Mouse (Mus musculus) forebrain, embryonic 15.5 days (tissue): ENCODE measurements around the gene Pip4k2b. TPM values are rescaled to one million over a fixed set of nuclear protein-coding genes. Genes with fewer than 3 reads are reported as not detected.

ENCODE experiments used
- ATAC-seq: fragments of 200-750 bp; cut with Nextera tagmentation; replicated peaks from 2 replicates; pipeline ENCODE4 v1.8.0; 2017; ENCODE audit warnings: mild to moderate bottlenecking, moderate TSS enrichment, moderate library complexity
- H3K27ac ChIP-seq: fragments of 300-500 bp; sonication (generic); replicated peaks from 2 replicates; pipeline ENCODE4 v1.5.1; 2015; ENCODE audit warnings: mild to moderate bottlenecking, inconsistent platforms
- H3K27me3 ChIP-seq: fragments of 300-500 bp; sonication (generic); 2 replicates; pipeline ENCODE4 v1.6.1; 2015; ENCODE audit warnings: inconsistent platforms
- H3K36me3 ChIP-seq: fragments of 300-500 bp; sonication (generic); 2 replicates; pipeline ENCODE4 v1.6.1; 2015; ENCODE audit warnings: mild to moderate bottlenecking, inconsistent platforms
- H3K4me1 ChIP-seq: fragments of 300-500 bp; sonication (generic); 2 replicates; pipeline ENCODE4 v1.6.1; 2015; ENCODE audit warnings: inconsistent platforms
- H3K4me2 ChIP-seq: fragments of 300-500 bp; sonication (generic); replicated peaks from 2 replicates; pipeline ENCODE4 v1.6.1; 2015; ENCODE audit warnings: mild to moderate bottlenecking, inconsistent platforms
- H3K4me3 ChIP-seq: fragments of 300-500 bp; sonication (generic); 2 replicates; pipeline ENCODE4 v1.5.1; 2015; ENCODE audit warnings: mild to moderate bottlenecking, inconsistent platforms
- H3K9ac ChIP-seq: fragments of 300-500 bp; sonication (generic); replicated peaks from 2 replicates; pipeline ENCODE4 v1.6.1; 2015; ENCODE audit warnings: mild to moderate bottlenecking, inconsistent platforms
- H3K9me3 ChIP-seq: fragments of 300-500 bp; sonication (generic); 2 replicates; pipeline ENCODE4 v1.6.1; 2016; ENCODE audit warnings: inconsistent platforms
- WGBS: fragments of 180-500 bp; shearing (Covaris S2); methylation state at CpG from one replicate; pipeline ENCODE4 v1.1.7; 2015; ENCODE audit warnings: mixed read lengths; 5-methylcytosine and 5-hydroxymethylcytosine counted together
- polyA plus RNA-seq: library from polyadenylated mRNA; unstranded; fragments of >200 nt; fragmentation: Nextera tagmentation; extraction: Ambion mirVana; gene quantifications from 2 replicates; pipeline ENCODE4 v1.2.1, GENCODE M21; 2015

Pip4k2b gene
- polyA plus RNA-seq, 1 experiment from 2014 or later: 4.8 TPM

DNA sequence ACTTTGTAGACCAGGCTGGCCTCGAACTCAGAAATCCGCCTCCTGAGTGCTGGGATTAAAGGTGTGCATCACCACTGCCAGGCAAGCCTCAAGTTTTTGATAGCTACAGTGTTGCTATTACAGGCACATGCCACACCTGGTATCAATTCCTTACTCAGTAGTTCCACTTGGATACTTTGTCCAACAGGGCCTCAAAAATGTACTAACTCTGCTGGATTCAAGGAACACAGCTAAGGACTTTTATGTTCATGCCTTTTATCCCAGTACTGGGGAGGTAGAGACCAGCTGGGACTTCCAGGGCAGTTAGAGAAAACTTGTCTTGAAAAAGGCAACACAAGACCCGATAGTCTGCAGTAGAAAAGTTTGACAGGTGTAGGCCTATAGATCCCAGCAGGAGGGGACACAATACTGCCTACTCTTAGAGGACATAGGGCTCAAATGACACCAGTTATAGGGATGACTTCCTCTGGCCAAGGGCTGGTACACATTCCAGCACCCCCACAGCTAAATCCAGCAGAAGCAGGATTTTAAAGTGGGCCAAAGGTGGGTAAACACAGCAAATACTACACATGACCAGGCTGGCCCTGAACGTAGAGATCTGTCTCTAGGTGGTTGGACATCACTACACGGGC is 32.1 kb upstream of the Pip4k2b start:
- WGBS: 60% methylated on average over 5 of the region's 5 CpGs
- no peak overlapping the region for H3K9ac ChIP-seq
- no peak for ATAC-seq
- H3K27me3 ChIP-seq: no peaks in the 10 kb centered on the region
- no peak overlapping the region for H3K27ac ChIP-seq
- peaks cover 23% of the 10 kb centered on the region for H3K4me1 ChIP-seq
- H3K9me3 ChIP-seq: no peaks in the 10 kb centered on the region
- peaks cover 52% of the 10 kb centered on the region for H3K36me3 ChIP-seq
- no peak overlapping the region for H3K4me3 ChIP-seq
- no peak overlapping the region for H3K4me2 ChIP-seq

DNA sequence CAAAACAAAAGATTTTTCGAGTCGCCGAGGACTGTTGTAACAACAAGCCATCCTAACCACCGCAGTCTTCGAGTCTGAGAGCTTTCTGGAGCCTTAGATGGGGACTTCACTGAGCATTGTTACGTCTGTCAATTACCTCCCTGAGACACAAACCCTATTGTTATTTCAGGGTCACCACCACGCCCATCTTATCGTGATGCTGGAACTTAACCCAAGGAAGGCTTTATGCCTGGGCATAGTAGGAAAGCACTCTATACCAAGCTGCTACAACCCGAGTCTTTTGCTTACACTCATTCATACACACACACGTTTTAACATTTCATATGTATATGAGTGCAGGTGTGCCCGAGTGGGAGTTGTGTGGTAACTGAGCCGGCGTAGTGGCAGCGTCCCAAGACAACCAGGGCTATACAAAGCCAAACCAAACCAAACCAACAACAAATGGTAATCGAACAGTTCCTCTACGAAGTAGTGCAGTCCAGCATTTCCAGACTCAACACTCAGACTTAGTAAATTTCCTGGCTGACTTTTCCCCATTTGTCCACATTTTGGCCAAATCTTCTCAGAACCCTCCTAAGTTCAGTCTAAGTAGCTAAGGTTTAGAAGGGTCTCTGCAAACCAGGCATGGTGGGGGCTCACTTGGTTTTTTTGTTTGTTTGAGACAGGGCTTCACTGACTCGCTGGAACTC is 31.4 kb upstream of the Pip4k2b start, which contains the start of gene 1700001P01Rik:
Gene 1700001P01Rik (minus strand): TSS at position 111 of the 689 bp plus-strand sequence.
- no peak within 1 kb of the TSS for H3K4me3 ChIP-seq
- no peak within 1 kb of the TSS for H3K27ac ChIP-seq
- 42% methylated on average over 17 of the region's 17 CpGs for WGBS
- H3K9me3 ChIP-seq: no peaks in the 10 kb centered on the region
- peaks cover 19% of the 10 kb centered on the region for H3K4me1 ChIP-seq
- ATAC-seq: no peak
- H3K27me3 ChIP-seq: no peaks in the 10 kb centered on the region
- H3K9ac ChIP-seq: no peak within 1 kb of the TSS
- H3K36me3 ChIP-seq: peaks cover 52% of the 10 kb centered on the region
- no peak within 1 kb of the TSS for H3K4me2 ChIP-seq

DNA sequence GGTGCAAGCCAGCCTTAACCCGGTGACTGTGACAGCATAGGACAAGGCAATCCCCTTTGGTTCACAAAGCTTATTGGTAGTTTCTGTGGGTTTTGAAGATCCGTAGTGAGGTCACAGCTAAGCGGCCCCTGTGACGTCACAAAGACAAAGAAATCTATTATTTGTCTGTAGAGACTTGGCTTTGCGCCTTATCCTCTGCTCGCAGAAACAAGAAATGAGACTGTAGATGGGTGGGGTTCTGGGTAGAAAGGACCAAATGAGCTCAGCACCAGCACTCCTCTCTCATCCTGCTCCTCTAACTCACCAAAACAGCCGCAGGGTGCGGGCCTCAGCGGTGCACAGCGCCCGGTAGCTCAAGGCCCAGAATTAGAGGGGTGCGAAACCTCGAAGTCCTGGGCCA is 30.7 kb upstream of the Pip4k2b start:
- 75% methylated on average over 13 of the region's 13 CpGs for WGBS
- no peak overlapping the region for H3K27ac ChIP-seq
- no peak overlapping the region for H3K4me2 ChIP-seq
- no peak for ATAC-seq
- H3K4me3 ChIP-seq: no peak overlapping the region
- no peaks in the 10 kb centered on the region for H3K27me3 ChIP-seq
- peaks cover 46% of the 10 kb centered on the region for H3K36me3 ChIP-seq
- H3K4me1 ChIP-seq: peaks cover 11% of the 10 kb centered on the region
- no peaks in the 10 kb centered on the region for H3K9me3 ChIP-seq
- no peak overlapping the region for H3K9ac ChIP-seq

DNA sequence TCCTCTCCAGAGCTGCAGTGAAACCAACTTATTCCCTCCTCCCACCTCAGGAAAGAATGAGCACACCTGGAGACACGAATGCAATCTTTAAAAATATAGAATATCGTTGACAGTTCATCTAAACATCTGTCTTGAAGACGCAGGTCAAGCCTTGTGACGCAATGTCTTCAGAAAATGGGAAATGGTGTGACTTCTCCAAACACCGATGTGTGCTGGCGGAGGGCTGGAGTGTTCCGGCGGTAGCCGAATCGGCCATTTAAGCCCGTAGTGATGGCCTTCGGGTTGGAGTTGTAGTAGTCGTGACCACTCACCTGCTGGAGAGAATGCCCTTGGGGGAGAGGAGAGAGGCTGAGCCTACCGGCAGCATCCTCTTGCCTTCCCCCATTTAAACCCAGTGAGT is 26.9 kb upstream of the Pip4k2b start:
- Histone ChIP-seq H3K9ac (no peak overlapping the region), H3K4me2 (no peak overlapping the region), H3K4me1 (peaks cover 5% of the 10 kb centered on the region), H3K27me3 (no peaks in the 10 kb centered on the region), H3K36me3 (peaks cover 11% of the 10 kb centered on the region), H3K9me3 (no peaks in the 10 kb centered on the region), H3K4me3 (no peak overlapping the region), H3K27ac (no peak overlapping the region)
- no peak for ATAC-seq
- 82% methylated on average over 14 of the region's 14 CpGs for WGBS

DNA sequence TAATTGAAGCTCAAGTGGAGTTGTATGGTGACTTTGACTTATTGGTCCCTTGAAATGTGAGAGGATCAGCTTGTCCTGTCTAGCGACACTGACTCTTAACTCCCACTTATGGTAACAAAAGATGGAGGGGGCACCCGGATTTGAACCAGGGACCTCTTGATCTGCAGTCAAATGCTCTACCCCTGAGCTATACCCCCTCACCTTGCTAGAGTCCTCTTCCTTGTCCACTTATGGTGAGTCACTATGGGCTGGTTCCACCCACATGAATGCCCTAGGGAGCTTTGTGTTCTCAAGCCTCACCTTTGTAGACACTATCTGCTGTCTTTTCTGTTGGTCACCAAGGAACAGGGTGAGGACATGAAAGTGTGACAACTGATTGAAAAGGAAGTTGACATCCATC is 25.2 kb upstream of the Pip4k2b start:
- H3K36me3 ChIP-seq: no peaks in the 10 kb centered on the region
- H3K27me3 ChIP-seq: no peaks in the 10 kb centered on the region
- H3K4me3 ChIP-seq: no peak overlapping the region
- H3K4me1 ChIP-seq: peaks cover 18% of the 10 kb centered on the region
- WGBS: 36% methylated on average over 2 of the region's 2 CpGs
- no peak for ATAC-seq
- no peaks in the 10 kb centered on the region for H3K9me3 ChIP-seq
- no peak overlapping the region for H3K27ac ChIP-seq
- H3K4me2 ChIP-seq: no peak overlapping the region
- H3K9ac ChIP-seq: no peak overlapping the region

DNA sequence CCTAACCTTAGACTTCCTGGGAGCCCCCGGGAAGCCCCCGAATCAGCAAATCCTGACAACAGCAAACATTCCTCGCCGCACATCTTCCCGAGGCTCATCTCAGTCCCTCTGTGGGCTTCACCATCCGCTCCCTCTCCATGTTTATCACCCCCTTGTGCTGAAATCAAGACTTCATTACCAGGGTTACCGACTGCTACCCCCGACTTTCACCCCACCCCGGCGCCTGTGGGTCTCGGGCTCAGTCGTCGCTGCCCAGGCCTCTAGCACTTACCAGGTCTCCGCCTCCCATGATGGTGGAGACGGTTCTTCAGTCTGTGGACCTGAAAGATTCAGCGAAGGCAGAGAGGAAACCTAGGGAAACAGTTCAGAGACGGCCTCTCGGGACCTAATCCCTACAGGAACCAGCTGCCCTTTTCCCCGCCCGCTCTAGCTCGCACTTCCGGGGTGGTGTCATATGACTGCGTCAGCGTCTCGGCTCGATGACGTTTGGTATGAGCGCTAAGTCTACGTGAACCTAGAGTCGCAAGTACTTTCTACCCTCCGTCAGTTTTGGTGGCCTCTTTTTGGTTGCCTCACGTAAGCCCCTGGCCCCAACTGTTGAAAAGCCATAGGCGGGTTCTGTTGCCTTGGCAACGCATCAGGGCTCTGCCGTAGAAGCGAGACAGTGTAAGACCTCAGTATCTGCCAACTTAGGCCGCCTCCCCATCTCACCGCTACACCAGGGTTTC is 21.8 kb upstream of the Pip4k2b start, which contains the start of gene Cwc25:
Gene Cwc25 (minus strand): TSS at position 403 of the 728 bp plus-strand sequence.
- H3K9me3 ChIP-seq: no peaks in the 10 kb centered on the region
- peak within 1 kb of the TSS; percentile 84 for H3K4me2 ChIP-seq
- H3K9ac ChIP-seq: peak within 1 kb of the TSS; percentile 93
- peaks cover 22% of the 10 kb centered on the region for H3K36me3 ChIP-seq
- peaks cover 26% of the 10 kb centered on the region for H3K4me1 ChIP-seq
- no peaks in the 10 kb centered on the region for H3K27me3 ChIP-seq
- 1% methylated on average over 38 of the region's 38 CpGs for WGBS
- peak within 1 kb of the TSS; percentile 91 for H3K27ac ChIP-seq
- ATAC-seq: peak; percentile 97
- peak within 1 kb of the TSS; percentile 77 for H3K4me3 ChIP-seq

DNA sequence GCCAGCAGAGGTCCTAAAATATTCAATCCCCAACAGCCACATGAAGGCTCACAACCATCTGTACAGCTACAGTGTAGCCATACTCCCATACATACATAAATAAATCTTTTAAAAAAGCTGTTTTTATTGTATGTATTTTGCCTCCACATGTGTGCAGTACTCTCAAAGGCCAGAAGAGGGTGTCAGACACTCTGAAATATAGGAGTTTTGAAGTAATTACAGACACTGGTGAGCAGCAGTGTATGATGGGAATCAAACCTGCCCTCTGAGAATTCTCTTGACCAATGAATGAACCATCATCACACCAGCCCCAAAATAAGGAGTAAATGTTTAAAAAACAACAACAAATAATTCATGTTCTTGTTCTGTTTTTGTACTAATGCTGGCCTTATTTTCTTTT is 17.1 kb upstream of the Pip4k2b start:
- ATAC-seq: no peak
- Histone ChIP-seq H3K36me3 (peaks cover 44% of the 10 kb centered on the region), H3K9ac (no peak overlapping the region), H3K27me3 (no peaks in the 10 kb centered on the region), H3K27ac (no peak overlapping the region), H3K4me3 (no peak overlapping the region), H3K4me1 (peaks cover 21% of the 10 kb centered on the region), H3K4me2 (no peak overlapping the region), H3K9me3 (no peaks in the 10 kb centered on the region)

DNA sequence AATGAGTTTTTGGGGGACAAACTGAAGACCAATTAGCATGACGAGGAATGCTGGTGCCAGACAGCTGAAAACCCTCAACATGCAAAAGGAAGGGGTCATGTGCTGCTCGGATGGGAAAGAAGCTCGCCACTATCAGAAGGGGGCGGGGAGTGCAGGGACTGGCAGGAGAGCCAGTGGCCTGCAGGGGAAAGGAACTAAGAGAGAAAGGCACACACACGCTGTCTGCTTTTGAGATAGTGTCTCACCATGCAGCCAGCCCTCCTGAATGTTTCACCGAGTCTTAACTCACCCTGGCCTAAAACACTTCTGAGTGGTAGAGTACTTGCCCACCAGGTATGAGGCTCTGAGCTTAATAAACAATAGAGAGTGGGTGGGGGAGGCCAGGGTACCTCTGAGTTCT is 14.4 kb upstream of the Pip4k2b start:
- no peak overlapping the region for H3K4me3 ChIP-seq
- 88% methylated on average over 6 of the region's 6 CpGs for WGBS
- no peak overlapping the region for H3K27ac ChIP-seq
- no peak overlapping the region for H3K4me2 ChIP-seq
- no peak overlapping the region for H3K9ac ChIP-seq
- peaks cover 63% of the 10 kb centered on the region for H3K36me3 ChIP-seq
- ATAC-seq: no peak
- no peaks in the 10 kb centered on the region for H3K27me3 ChIP-seq
- no peaks in the 10 kb centered on the region for H3K9me3 ChIP-seq
- 0 out of 2 replicates have a peak, but pooled peaks cover under 1% of the 10 kb centered on the region for H3K4me1 ChIP-seq

DNA sequence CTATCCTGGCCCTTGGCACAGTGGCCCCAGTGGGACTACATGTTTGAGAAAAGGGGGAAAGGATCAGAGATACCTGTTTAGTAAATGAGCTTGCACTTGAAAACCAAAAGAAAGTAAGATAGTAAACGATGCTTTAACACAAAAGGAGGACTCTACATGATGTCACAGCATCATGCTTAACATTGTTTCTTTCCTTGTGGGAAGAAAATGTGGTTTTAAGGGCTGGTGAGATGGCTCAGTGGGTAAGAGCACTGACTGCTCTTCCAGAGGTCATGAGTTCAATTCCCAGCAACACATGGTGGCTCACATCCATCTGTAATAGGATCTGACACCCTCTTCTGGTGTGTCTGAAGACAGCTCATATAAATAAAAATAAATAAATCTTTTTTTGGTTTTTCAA is 13.6 kb upstream of the Pip4k2b start:
- Histone ChIP-seq H3K27ac (no peak overlapping the region), H3K27me3 (no peaks in the 10 kb centered on the region), H3K4me3 (no peak overlapping the region), H3K9ac (no peak overlapping the region), H3K4me1 (no peaks in the 10 kb centered on the region), H3K9me3 (no peaks in the 10 kb centered on the region), H3K4me2 (no peak overlapping the region), H3K36me3 (peaks cover 67% of the 10 kb centered on the region)
- WGBS: 95% methylated on average over 1 of the region's 1 CpGs
- ATAC-seq: no peak

DNA sequence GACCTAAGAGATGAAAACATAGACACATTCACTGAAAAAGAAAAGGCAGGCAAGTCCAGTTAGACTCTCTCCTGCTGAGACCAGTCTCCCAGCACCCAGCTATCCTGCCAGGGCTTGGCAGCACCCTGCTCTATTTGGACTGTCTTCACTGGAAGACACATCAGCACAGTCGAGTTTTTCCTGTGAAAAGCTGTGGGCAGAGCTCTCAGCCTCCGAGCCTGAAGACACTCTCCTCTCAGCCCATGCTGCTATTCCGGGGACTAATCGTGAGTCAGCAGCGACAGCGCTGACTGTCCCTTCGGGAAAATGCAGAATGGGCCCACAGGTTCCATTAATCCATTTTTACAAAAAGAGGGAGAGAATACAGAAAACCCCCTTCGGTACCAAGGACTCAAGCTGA is 8.8 kb upstream of the Pip4k2b start:
- H3K4me1 ChIP-seq: no peaks in the 10 kb centered on the region
- H3K9me3 ChIP-seq: no peaks in the 10 kb centered on the region
- no peak overlapping the region for H3K27ac ChIP-seq
- 94% methylated on average over 8 of the region's 8 CpGs for WGBS
- no peak overlapping the region for H3K4me3 ChIP-seq
- H3K4me2 ChIP-seq: no peak overlapping the region
- ATAC-seq: no peak
- peaks cover 84% of the 10 kb centered on the region for H3K36me3 ChIP-seq
- no peak overlapping the region for H3K9ac ChIP-seq
- no peaks in the 10 kb centered on the region for H3K27me3 ChIP-seq

DNA sequence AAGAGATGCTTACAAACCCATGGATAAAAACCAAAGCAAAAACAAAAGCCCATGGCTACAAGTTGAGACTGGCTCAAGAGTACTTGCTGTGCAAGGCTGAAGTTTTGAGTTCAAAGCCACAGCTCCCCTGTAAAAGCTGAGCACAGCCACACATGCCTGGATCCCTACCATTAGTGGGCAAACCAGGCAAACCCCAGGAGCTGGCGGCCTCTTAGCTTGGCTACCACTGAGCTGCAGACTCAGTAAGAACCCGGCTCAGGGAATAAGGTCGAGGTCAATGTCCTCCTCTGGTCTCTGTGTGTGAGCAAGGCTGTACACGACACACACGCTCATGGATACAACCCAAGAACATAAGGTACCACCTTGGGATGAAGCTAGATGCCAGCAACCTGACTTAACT is 4.0 kb upstream of the Pip4k2b start:
- Histone ChIP-seq H3K27ac (no peak overlapping the region), H3K27me3 (no peaks in the 10 kb centered on the region), H3K9ac (no peak overlapping the region), H3K4me1 (peaks cover 9% of the 10 kb centered on the region), H3K4me3 (no peak overlapping the region), H3K4me2 (no peak overlapping the region), H3K9me3 (no peaks in the 10 kb centered on the region), H3K36me3 (peaks cover 67% of the 10 kb centered on the region)
- WGBS: 91% methylated on average over 5 of the region's 5 CpGs
- no peak for ATAC-seq

DNA sequence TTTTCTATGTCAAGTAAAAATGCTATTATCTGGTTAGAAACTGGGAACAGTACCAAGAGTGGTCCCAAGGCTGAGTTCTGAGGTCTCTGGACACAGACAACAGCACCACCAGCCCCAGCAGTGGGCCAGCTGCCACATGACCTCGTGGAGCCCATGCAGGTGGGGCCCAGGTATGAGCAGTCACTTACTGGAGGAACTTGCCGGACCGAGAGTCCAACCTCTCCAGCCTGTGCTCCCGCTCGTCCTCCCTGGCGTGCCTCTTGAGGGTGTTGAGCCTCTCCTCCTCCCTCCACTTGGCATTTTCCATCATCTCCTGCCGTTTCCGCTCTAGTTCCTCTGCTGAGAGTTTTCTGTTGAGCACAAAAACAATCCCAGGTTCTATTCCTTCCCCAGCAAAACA is 3.3 kb upstream of the Pip4k2b start:
- H3K4me1 ChIP-seq: peaks cover 17% of the 10 kb centered on the region
- H3K27ac ChIP-seq: no peak overlapping the region
- H3K9me3 ChIP-seq: no peaks in the 10 kb centered on the region
- no peak overlapping the region for H3K4me3 ChIP-seq
- no peak for ATAC-seq
- peaks cover 60% of the 10 kb centered on the region for H3K36me3 ChIP-seq
- no peaks in the 10 kb centered on the region for H3K27me3 ChIP-seq
- no peak overlapping the region for H3K4me2 ChIP-seq
- 93% methylated on average over 8 of the region's 8 CpGs for WGBS
- no peak overlapping the region for H3K9ac ChIP-seq
